Mouse (Mus musculus) spleen, postnatal 0 days (tissue): ENCODE measurements around the gene Map3k15. TPM values are rescaled to one million over a fixed set of nuclear protein-coding genes. Genes with fewer than 3 reads are reported as not detected.

ENCODE experiments used
- polyA plus RNA-seq: library from polyadenylated mRNA; unstranded; fragments of >200 nt; fragmentation: Nextera tagmentation; extraction: Ambion mirVana; gene quantifications from 2 replicates; pipeline ENCODE4 v1.2.1, GENCODE M21; 2015

Gene Map3k15
- polyA plus RNA-seq: 0.60 and 0.64 TPM in 2 replicates

GRCm38 (mm10) chrX:159988002-159988960 lies at the start of gene Map3k15:
Gene Map3k15 (plus strand): TSS chrX:159988433.

DNA sequence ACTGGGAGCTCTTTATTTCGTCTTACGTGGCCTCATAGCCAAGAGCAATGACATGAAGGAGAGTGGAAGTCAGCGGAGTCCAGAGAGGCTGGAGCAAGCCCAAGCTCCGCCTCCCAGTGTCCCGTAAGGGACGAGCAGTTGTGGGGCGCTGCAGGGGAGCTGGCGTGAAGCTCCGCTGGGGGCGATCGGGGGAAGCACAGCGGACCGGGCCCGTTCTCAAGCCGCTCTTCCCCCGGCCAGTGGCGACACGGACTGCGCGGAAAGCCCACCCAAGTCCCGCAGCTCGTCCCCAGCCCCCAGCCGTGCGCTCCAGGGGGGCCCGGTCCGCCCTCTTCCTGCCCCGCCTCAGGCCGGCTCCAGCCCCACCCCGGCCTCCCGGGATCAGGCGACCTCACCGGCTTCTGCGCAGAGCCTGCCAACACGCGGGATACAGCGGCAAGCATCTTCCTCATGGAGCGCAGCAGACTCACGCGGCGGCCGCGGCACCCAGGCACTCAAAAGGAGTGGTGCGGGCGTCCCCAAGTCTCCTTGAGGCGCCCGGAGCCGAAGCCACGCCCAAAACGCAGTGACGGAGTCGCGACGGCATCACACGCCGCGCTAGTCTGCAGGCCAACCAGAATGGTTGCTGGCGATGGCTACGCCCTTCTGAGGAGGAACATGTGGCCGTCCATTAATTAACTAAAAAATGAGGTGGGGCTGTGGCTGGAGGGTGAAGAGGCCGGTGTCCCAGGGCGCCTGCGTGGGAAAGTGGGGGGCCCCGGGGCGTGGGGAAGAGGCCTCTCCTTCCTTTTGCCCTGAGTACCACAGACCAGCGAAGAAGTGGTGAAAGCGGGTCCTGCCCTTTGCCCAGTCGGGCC lies 149.9 kb downstream of the Map3k15 start, which contains the start of gene Pdha1:
TSS of gene Pdha1 (minus strand) at position 553 of the 857 bp plus-strand sequence.

Other genes starting within 250 kb of the Map3k15 start
- 60.3 and 61.0 TPM in 2 replicates for gene Pdha1, start 150.0 kb downstream of the Map3k15 start, polyA plus RNA-seq